Mouse (Mus musculus) thymus, adult 2 months (tissue): ENCODE data around the gene Pspn.

Experiments
- CTCF ChIP-seq: fragments of 200-500 bp; IDR thresholded peaks from 2 replicates; pipeline ENCODE4 v1.5.1; 2012; ENCODE audit warnings: mild to moderate bottlenecking, control low read depth, low read length, moderate library complexity, borderline replicate concordance; ENCODE audit not compliant: control insufficient read depth, poor library complexity, insufficient read depth; ENCODE audit errors: extremely low read depth
- POLR2A ChIP-seq: fragments of 200-500 bp; IDR thresholded peaks from 2 replicates; pipeline ENCODE4 v1.6.1; 2012; ENCODE audit warnings: mild to moderate bottlenecking, low read length, control low read depth, moderate library complexity; ENCODE audit not compliant: control insufficient read depth, poor library complexity, insufficient read depth; ENCODE audit errors: extremely low read depth

- TF ChIP-seq CTCF (peak; percentile 76; the same call in 1 of the 2 replicates), POLR2A (no peak)
These were observed 48.9 kb downstream of the Pspn start for GRCm38 (mm10) chr17:56950915-56951314.
